Mouse (Mus musculus): ENCODE measurements around the gene Cep128. TPM values are rescaled to one million over a fixed set of nuclear protein-coding genes. Genes with fewer than 3 reads are reported as not detected.
A peak's percentile ranks its signal among the peaks of the same experiment; 100 is the strongest.
"Not testable (repeated sequence)": the region's sequence is repeated elsewhere in the genome, so short reads cannot be mapped to it uniquely, and the experiment has no call there.

Cep128 gene
- polyA plus RNA-seq (2012; rRNA removed) = 3.6 and 5.2 TPM in 2 replicates

DNA sequence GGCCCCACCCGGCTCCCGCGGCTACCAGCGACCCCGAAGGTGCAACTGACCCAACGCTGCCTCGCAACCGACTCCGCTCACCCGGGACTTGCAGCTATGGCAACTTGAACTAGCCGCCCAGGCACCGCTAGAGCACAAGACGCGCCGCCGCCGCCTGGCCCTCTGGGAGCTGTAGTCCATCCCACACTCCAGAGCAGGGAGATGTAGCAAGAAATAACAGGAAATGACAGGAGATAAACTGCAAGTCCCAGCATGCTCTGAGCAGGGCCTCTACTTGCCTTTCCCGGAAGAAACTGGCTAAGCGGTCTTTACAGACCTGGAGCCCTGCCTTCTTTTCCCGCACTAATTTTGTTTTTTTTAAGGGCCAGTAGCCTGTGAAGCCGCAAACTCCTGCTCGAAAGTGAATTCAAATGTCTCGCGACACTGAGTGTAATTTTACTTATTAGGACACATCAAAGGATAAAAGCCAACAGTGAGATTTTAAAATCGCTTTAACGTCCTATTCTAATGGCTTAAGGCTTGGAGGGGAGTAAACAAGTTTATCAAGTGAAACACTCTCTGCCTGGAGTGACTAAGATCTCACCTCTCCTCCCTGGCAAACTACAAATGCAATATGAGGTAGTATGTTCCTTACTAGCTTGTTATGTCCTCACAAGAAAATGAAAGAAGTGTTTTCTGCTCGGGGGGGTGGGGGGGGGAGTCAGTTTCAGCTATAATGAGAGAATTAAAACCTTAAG, at the start of gene Cep128, which contains the start of gene Tshr:
TSS of gene Cep128 (minus strand) at position 129 of the 737 bp plus-strand sequence.
TSS of gene Tshr (plus strand) at position 283 of the 737 bp plus-strand sequence.
- WGBS = 1% methylated on average over 27 of the region's 27 CpGs
- DNase-seq (ENCODE audit: low read depth, low spot score) = peak; percentile 94

DNA sequence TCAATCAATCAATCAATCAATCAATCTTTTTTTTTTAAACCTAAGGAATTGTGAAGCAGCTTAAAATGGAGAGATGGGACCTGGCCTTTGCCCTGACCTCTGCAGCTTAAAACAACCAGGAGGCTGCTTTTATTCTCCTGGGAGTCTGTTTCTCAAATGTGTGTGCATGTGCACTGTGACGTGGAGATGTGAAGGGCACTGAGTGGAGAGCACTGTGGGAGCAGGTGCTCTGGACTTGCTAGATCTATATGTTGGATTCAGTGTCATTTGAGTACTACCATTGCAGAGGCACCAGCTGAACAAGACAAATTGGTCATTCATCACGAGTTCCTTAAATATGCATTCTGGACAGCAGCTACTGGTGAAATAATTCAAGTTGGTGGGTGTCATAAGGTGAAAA, 42.9 kb upstream of the Cep128 start:
- 58% methylated on average over 2 of the region's 2 CpGs for WGBS
- DNase-seq (ENCODE audit: low read depth, low spot score) = no peak

DNA sequence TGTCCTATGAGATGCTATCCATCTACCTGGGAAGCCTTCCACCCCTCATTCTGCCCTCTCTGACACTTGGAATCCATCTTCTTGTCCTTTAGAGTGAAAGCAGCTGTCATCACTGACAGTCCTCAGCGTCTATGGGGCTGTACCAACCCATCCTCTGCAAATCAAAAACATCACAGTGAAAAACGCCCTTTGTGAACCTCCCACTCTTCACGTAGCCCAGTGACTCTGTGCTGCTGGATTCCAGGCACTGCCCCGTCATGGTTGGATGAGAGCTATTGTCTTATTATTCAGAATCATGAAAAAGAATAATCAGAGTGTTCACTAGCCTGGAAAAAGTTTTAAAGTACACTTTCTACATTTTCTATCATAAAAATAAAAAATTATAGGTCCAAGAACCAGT, 42.3 kb upstream of the Cep128 start:
- WGBS = 56% methylated on average over 4 of the region's 4 CpGs
- DNase-seq (ENCODE audit: low read depth, low spot score) = no peak

DNA sequence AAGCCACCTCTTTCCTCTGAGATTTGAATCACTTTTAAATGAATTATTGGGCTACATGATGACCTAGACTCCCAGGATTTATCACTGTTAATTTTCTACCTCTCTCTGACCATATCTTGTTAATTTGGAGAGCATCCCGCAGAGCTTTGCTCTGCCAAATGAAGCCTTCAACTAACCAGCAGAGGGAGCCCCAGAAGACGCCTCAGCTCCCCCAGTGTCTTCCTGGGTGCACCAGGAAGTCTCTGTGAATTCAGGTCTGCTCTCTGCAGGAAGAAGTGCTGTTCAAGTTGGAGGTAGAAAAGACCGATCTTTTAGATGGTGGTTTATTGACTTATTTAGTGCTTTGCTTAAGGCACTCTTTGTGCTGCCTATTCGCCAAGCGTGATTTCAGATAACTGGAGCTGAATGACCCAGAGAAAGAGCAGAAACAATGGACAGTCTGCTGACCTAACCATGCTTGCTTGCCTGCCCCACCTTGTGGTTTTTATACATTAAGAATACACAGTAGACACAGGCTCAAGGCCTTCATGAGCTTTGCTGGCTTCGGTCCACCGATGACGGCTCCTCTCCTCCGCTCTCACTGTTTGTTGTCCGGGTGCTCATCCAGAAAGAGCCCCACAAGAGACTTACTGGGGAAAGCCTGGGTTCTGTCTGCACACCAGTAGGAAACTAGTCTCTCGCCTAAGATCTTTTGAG, 39.1 kb upstream of the Cep128 start:
- 52% methylated on average over 11 of the region's 11 CpGs for WGBS
- no peak for DNase-seq (ENCODE audit: low read depth, low spot score)

DNA sequence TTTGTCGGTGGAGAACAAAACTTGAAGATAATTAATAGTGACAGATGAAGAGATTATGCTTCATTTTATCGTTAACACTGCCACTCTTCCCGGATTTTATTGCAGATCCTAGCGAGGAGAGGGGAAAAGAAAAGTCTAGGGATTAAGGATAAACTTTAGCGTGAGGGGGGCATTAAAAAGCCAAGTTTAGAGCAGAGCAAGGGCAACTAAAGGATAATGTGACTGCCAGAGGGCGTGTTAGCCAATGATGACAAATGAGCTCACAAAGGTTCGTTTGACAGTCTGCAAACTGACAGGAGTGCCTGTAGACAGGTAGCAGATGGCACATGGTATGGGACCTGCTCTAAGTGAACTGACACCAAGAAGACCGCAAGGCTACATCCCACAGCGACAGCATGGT, 37.1 kb upstream of the Cep128 start:
- WGBS = 40% methylated on average over 9 of the region's 9 CpGs
- no peak for DNase-seq (ENCODE audit: low read depth, low spot score)

DNA sequence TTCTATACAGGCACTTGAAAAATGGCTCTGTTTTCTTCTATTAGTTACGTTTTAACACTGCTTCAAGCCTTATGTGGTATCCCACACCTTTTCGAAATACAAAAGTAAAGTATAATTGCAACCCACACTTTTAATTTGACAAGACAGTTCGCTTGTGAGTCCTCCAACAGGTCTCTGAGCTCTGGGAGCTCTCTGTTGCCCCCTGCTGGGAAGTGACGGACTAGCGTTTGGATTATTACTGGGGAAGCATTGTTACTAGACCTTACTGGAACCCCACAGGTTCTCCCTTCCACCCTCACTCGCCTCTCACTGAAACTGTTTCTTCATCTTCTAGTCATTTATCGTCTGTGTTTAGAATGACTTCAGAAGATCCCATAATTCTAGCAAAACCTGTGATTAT, 34.6 kb upstream of the Cep128 start:
- DNase-seq (ENCODE audit: low read depth, low spot score) = no peak
- WGBS = 43% methylated on average over 7 of the region's 7 CpGs

DNA sequence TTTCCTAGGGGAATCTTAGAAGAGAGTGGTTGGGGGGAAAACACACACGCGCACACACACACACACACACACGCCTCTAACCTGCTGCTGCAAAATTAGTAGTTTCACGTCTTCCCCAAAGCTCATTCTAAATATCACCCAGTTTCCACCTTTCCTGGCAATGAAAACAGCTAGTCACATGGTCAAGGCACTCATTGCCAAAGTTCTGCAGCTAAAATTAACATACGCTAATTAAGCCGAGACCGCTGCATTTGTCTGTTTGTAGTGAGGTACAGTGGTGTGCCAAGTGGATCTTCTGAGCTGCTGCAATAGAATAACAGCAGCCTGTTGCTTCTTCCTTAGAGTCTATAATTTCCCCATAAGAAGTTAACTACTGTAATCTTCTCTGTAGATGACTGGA, 32.6 kb upstream of the Cep128 start:
- WGBS = 90% methylated on average over 7 of the region's 7 CpGs
- DNase-seq (ENCODE audit: low read depth, low spot score) = no peak

DNA sequence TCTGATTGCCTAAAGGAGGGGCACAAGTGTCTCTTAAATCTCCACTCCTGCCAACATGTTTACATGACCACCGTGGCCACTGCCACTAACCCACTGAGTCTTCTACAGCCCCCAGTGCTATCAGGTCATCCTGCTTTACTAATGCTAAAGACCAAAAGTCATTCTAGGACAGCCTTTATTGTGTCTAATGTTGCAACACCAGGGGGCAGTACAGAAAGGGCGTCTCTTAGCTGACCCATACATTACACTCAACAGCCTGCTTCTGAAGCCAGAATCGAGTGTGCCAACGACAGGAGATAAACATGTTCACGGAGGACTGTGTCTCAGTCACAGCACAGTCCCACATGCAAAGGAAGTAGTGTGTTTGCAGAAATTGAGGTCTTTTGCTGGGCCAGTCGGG, 30.9 kb upstream of the Cep128 start:
- no peak for DNase-seq (ENCODE audit: low read depth, low spot score)
- 65% methylated on average over 6 of the region's 6 CpGs for WGBS

DNA sequence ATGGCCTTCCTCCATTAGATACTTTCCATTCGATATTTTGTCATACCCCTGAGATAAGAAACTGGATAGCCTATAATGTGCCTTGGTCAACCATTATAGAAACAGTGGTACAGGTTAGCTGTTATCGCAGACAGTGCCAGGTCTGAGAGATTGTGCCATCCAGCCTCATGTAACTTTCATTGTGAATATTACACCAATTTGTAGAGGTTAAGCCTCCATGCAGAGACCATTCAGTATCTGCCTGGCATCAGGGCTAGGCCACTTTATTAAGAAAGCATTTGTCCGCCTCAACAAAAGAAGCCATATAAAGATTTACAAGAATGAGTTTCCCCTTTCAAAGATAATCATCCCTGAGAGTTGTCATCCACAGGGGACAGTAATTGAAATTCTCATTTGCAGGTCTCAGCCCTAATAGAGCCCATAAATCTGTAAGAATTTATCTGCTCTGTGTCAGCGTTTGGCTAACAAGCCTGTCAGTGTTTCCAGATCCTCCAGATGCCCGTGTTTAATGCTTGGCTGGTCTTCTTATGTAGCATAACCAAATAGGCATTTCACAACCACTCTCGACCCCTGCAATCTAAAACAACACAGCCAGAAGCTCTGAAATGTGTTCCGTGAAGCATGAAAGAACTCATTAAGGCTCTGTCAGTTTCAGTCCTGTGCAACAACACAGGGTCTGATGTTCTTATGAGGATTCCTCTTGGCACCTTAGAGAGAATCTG, 28.4 kb upstream of the Cep128 start:
- 49% methylated on average over 7 of the region's 7 CpGs for WGBS
- DNase-seq (ENCODE audit: low read depth, low spot score) = no peak

DNA sequence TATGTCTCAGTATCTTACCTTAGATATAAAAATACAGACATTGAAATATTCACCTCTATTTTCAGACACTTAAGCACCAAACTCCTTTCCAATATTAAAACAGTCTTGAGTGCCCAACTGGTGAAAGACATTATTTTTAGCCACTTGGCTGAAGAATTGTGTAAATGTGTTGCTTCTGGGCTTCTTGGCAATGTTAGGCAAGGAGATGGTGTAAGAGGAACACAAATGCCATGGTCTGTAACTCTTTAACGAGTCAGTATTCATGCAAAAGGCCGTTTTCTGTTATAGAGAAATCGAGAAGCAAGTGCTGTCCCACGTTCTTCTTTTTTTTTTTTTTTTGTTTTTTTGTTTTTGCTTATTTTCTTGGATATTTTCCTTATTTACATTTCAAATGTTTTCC, 26.1 kb upstream of the Cep128 start:
- DNase-seq (ENCODE audit: low read depth, low spot score) = no peak

DNA sequence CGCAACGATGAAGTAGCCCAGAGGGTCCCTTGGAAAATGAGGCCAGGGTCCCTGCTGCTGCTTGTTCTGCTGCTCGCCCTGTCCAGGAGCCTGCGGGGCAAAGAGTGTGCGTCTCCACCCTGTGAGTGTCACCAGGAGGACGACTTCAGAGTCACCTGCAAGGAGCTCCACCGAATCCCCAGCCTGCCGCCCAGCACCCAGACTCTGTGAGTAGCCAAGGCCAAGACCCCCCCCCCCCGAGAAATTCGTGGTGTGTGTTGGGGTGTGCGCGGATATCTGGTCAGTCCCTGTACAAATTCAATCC, 16.8 kb upstream of the Cep128 start:
- no peak for DNase-seq (ENCODE audit: low read depth, low spot score)
- 9% methylated on average over 12 of the region's 12 CpGs for WGBS

More for the DNA sequence above, 26.1 kb upstream of the Cep128 start:
- WGBS = 82% methylated on average over 4 of the region's 4 CpGs

DNA sequence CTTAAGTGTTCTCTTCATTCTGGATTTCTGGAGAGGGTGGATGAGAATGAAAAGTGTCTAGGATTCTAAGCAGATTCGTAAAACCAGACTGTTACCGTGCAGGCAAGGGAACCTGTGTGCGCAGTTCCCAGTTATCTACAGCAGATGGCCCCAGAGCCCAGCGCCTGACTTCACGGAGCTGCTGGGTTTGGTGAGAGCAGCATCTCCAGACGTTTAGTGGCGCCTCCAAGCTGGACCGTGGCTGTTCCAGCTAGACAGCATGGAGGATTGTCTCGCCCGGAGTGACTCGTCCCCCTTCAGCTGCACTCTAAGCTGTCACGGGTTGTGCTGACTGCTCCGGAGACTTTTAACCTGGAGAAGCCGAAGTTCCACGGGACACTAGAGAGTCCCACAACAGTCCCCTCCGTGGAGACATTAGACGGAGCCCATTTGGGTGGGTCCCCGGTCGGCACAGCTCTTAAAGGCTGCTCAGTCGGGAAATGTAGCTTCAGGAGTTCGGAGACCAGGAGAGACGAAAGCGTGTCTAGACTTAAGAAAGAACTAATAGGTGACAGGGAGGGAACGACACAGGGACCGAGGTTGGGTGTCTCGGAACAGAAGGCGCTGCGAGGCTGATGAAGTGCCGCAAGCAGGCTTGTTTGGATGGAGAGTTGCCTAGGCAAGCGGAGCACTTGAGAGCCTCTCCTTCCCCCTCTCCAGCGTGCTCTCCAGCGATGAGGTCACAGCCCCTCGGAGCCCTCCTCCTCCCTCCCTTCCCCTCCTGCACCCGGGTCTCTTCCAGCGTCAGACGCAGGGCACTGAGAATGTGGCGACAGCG, 16.2 kb upstream of the Cep128 start:
- no peak for DNase-seq (ENCODE audit: low read depth, low spot score)
- WGBS = 2% methylated on average over 38 of the region's 38 CpGs

DNA sequence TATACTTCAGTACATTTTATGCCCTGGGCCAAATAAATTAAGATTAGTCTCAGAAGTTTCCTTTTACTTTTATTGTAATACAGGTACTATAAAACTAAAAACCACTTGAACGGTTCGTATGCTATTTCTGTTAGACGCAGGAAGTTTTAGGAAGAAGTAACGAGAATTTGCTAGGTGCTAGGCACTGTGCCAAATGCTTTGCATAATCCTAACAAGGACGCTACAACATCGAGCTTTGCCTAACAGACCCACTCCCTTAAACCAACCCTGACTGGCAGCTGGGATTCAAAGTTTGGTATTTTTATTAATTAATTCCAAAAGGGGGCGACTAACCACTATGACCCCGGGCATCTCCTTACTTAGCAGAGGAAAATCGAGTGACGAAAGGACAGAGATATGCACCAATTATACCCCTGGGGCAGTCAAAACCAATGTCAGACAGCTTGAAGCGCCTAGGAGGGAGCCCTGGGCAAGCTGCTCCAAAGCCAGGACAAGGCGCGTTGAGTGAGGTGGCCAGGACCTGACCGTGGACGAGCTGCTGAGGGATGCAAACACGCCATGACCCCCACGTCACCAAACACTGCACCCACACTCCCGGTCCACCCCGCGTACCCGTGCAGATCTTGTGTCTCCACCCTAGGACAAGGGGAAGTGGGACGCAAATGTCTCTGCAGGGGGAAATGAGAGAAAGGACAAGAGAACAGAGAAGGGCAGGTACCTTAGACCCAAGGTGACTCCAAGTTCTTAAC, 519 bp downstream of the Cep128 start:
- WGBS = under 1% methylated on average over 22 of the region's 22 CpGs
- DNase-seq (ENCODE audit: low read depth, low spot score) = no peak

DNA sequence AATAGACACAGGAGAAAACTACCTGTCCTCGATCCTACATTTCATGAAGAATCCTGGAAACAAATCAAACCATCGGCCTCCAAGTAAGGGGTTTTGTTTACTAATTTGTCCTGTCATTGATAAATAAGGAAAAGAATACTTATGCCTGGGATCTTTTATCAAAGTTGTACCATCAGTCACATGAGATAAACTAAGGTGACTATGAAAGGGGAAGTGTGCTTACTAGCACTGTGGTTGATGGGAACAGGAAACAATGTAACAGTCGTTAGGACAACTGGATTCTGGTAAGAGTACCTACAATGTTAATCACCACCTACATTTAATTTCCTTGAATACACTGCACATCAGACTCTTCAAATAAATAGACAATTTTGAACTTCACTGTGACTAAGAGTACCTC, 15.0 kb downstream of the Cep128 start:
- DNase-seq (ENCODE audit: low read depth, low spot score) = no peak
- WGBS = 84% methylated on average over 3 of the region's 3 CpGs

DNA sequence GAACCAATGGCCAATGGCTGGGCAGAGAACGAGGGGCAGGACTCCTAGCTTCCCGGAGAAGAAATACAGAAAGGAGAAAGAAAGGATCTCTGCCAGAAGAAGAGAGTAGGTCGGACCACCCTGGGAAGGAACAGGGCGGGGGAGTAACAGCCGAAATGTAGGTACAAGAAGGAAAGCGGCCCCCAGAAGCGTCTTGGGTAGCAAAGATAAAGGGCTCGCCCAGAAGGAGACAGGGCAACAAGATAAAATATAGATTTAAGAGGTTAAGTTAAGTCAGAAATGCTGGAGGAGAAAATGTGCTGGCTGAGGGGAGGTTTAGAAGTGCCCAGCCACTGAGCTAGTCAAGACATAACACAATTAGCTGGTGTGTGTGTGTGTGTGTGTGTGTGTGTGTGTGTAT, 30.4 kb downstream of the Cep128 start:
- 94% methylated on average over 8 of the region's 8 CpGs for WGBS
- DNase-seq (ENCODE audit: low read depth, low spot score) = no peak

DNA sequence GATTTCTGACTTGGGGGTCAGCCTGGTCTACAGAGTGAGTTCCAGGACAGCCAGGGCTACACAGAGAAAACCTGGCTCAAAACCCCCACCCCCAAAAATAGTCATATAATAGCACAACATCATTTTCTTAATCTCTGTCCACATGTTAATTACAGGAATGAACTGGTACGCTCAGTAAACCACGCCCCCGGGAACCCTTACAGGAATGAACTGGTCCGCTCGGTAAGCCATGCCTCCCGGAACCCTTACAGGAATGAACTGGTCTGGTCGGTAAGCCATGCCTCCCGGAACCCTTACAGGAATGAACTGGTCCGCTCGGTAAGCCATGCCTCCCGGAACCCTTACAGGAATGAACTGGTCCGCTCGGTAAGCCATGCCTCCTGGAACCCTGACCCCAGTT, 45.6 kb downstream of the Cep128 start:
- not testable (repeated sequence) for DNase-seq (ENCODE audit: low read depth, low spot score)
- WGBS = 98% methylated on average over 13 of the region's 13 CpGs

DNA sequence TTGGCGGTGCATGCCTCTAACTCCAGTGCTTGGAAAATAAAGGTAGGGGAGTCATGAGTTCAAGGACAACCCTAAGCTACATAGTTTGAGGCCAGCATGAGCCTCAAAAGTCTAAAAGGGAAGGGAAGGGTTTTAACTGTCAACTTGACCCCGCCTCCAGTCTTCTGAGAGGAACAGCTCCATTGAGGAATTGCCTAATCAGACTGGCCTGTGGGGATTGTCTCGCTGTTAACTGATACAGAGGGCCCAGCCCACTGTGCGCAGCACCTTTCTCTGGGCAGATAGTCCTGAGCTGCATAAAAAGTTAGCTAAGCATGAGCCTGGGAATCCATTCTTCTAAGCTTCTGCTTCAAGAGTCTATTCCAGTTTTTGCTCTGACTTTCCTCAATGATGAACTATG, 56.7 kb downstream of the Cep128 start:
- no peak for DNase-seq (ENCODE audit: low read depth, low spot score)
- 82% methylated on average over 4 of the region's 4 CpGs for WGBS

DNA sequence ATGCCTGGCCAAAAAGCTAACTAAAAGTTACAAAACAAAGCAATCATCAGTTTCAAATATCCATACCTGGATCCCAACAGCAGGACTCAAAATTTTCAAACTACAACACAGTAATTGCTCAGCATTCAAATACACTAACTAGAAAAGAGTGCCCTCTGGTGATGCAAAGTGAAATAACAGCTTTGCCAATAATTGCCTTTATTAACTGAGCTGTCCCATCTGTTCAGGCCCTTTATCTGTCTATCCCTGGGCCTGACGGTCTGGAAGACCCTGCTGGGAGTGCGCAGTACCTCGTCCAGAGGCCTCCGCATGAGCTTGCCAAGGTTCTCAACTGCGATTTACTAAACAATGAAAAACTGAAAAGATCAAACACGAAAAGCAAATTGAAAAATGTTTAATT, 58.1 kb downstream of the Cep128 start:
- DNase-seq (ENCODE audit: low read depth, low spot score) = peak; percentile 7
- 63% methylated on average over 6 of the region's 6 CpGs for WGBS

DNA sequence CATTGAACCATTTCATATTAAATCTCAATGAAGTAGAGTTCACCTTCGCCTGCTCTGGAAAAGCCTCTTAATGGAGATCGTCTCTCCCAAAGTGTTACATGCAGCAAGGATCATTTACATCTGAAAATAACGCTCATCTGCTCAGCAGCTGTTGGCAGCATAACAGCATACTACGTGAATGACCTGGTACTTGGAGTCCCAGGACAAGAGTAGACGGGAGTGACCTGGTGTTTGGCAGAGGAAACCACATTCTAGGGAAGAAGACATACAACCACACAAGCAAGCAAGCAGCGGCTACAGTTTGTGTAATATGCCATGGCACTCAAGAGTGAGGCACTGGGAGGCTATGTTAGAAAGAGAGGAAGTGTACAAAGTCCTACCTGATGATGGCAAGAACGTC, 69.2 kb downstream of the Cep128 start:
- DNase-seq (ENCODE audit: low read depth, low spot score) = no peak
- WGBS = 88% methylated on average over 7 of the region's 7 CpGs
